Mouse (Mus musculus) heart, embryonic 16.5 days (tissue): ENCODE measurements at regions not wholly inside any gene's neighbourhood (a gene's known extent, or its start where the extent isn't known, plus 50 kb on each side); places are given as distances from the start of the nearest gene placed in this dataset.
"Not testable (repeated sequence)": the region's sequence is repeated elsewhere in the genome, so short reads cannot be mapped to it uniquely, and the experiment has no call there.

ENCODE experiments used
- ATAC-seq: fragments of 200-750 bp; cut with Nextera tagmentation; replicated peaks from 2 replicates; pipeline ENCODE4 v1.8.0; 2017; ENCODE audit warnings: moderate number of reproducible peaks; ENCODE audit not compliant: insufficient read depth, low FRiP score; ENCODE audit errors: extremely low read depth
- H3K27ac ChIP-seq: fragments of 300-500 bp; sonication (generic); 2 replicates; pipeline ENCODE4 v1.5.1; 2014; ENCODE audit warnings: mild to moderate bottlenecking, low read length, control low read depth, moderate library complexity
- H3K27me3 ChIP-seq: fragments of 300-500 bp; sonication (generic); 2 replicates; pipeline ENCODE4 v1.6.1; 2014; ENCODE audit warnings: low read length, mixed read lengths; ENCODE audit not compliant: control insufficient read depth, insufficient read depth
- H3K36me3 ChIP-seq: fragments of 300-500 bp; sonication (generic); 2 replicates; pipeline ENCODE4 v1.6.1; 2014; ENCODE audit not compliant: control insufficient read depth, insufficient read depth
- H3K4me1 ChIP-seq: fragments of 300-500 bp; sonication (generic); 2 replicates; pipeline ENCODE4 v1.6.1; 2014; ENCODE audit warnings: low read length, mixed read lengths; ENCODE audit not compliant: control insufficient read depth, insufficient read depth
- H3K4me2 ChIP-seq: fragments of 300-500 bp; sonication (generic); 2 replicates; pipeline ENCODE4 v1.6.1; 2014; ENCODE audit warnings: low read depth, mild to moderate bottlenecking, control low read depth, low read length
- H3K4me3 ChIP-seq: fragments of 300-500 bp; sonication (generic); 2 replicates; pipeline ENCODE4 v1.5.1; 2014; ENCODE audit warnings: mild to moderate bottlenecking, control low read depth, low read length
- H3K9ac ChIP-seq: fragments of 300-500 bp; sonication (generic); 2 replicates; pipeline ENCODE4 v1.6.1; 2014; ENCODE audit warnings: low read length, control low read depth
- H3K9me3 ChIP-seq: fragments of 300-500 bp; sonication (generic); replicated peaks from 2 replicates; pipeline ENCODE4 v1.6.1; 2016; ENCODE audit warnings: low read length; ENCODE audit not compliant: control insufficient read depth
- whole genome bisulfite sequencing: fragments of 180-500 bp; shearing (Covaris S2); extraction: QIAGEN DNeasy Blood & Tissue Kit; methylation state at CpG from one replicate; pipeline ENCODE4 v1.1.7; 2014; 5-methylcytosine and 5-hydroxymethylcytosine counted together

- Histone ChIP-seq H3K4me2 (no peak overlapping the region), H3K9ac (no peak overlapping the region), H3K9me3 (no peaks in the 10 kb centered on the region), H3K27me3 (no peaks in the 10 kb centered on the region), H3K27ac (no peak overlapping the region), H3K4me1 (no peaks in the 10 kb centered on the region), H3K4me3 (no peak overlapping the region), H3K36me3 (no peaks in the 10 kb centered on the region)
- 78% methylated on average over 2 of the region's 2 CpGs for WGBS
- ATAC-seq: no peak
Observed at GRCm38 (mm10) chr4:7256486-7256885, 982.4 kb downstream of the Car8 start.

- Histone ChIP-seq H3K27me3 (no peaks in the 10 kb centered on the region), H3K9me3 (no peaks in the 10 kb centered on the region), H3K4me2 (no peak overlapping the region), H3K9ac (no peak overlapping the region), H3K36me3 (no peaks in the 10 kb centered on the region), H3K4me1 (no peaks in the 10 kb centered on the region), H3K27ac (no peak overlapping the region), H3K4me3 (no peak overlapping the region)
- no peak for ATAC-seq
- 66% methylated on average over 2 of the region's 2 CpGs for WGBS
Observed at GRCm38 (mm10) chr4:7253616-7254015, 985.2 kb downstream of the Car8 start.

- WGBS: 72% methylated on average over 2 of the region's 2 CpGs
- Histone ChIP-seq H3K9ac (no peak overlapping the region), H3K4me1 (no peaks in the 10 kb centered on the region), H3K4me3 (no peak overlapping the region), H3K4me2 (no peak overlapping the region), H3K9me3 (no peaks in the 10 kb centered on the region), H3K27me3 (no peaks in the 10 kb centered on the region), H3K27ac (no peak overlapping the region), H3K36me3 (no peaks in the 10 kb centered on the region)
- ATAC-seq: no peak
Observed at GRCm38 (mm10) chr4:7251641-7252040, 987.2 kb downstream of the Car8 start.

GRCm38 (mm10) chr4:7247816-7248215 is 991.0 kb downstream of the Car8 start:
- no peak overlapping the region for H3K4me3 ChIP-seq
- H3K36me3 ChIP-seq: no peaks in the 10 kb centered on the region
- no peaks in the 10 kb centered on the region for H3K9me3 ChIP-seq
- H3K4me1 ChIP-seq: no peaks in the 10 kb centered on the region
- no peak overlapping the region for H3K9ac ChIP-seq
- H3K27ac ChIP-seq: no peak overlapping the region
- ATAC-seq: no peak
- 82% methylated on average over 4 of the region's 4 CpGs for WGBS
- H3K27me3 ChIP-seq: no peaks in the 10 kb centered on the region
- H3K4me2 ChIP-seq: no peak overlapping the region

- no peak overlapping the region for H3K4me2 ChIP-seq
Observed at GRCm38 (mm10) chr4:7247244-7247643, 991.6 kb downstream of the Car8 start.

GRCm38 (mm10) chr4:7246828-7247227 is 992.0 kb downstream of the Car8 start:
- H3K27ac ChIP-seq: no peak overlapping the region
- WGBS: 83% methylated on average over 4 of the region's 4 CpGs
- no peak overlapping the region for H3K4me3 ChIP-seq
- H3K4me2 ChIP-seq: no peak overlapping the region
- H3K4me1 ChIP-seq: no peaks in the 10 kb centered on the region
- ATAC-seq: no peak
- H3K9me3 ChIP-seq: no peaks in the 10 kb centered on the region
- no peaks in the 10 kb centered on the region for H3K36me3 ChIP-seq
- no peak overlapping the region for H3K9ac ChIP-seq
- H3K27me3 ChIP-seq: no peaks in the 10 kb centered on the region

More at GRCm38 (mm10) chr4:7247244-7247643, 991.6 kb downstream of the Car8 start:
- no peak overlapping the region for H3K9ac ChIP-seq
- H3K36me3 ChIP-seq: no peaks in the 10 kb centered on the region
- H3K27me3 ChIP-seq: no peaks in the 10 kb centered on the region
- no peaks in the 10 kb centered on the region for H3K9me3 ChIP-seq
- no peaks in the 10 kb centered on the region for H3K4me1 ChIP-seq
- WGBS: 73% methylated on average over 4 of the region's 4 CpGs
- no peak overlapping the region for H3K4me3 ChIP-seq
- ATAC-seq: no peak
- no peak overlapping the region for H3K27ac ChIP-seq

GRCm38 (mm10) chr4:7245653-7246052 is 993.2 kb downstream of the Car8 start:
- no peaks in the 10 kb centered on the region for H3K27me3 ChIP-seq
- H3K27ac ChIP-seq: no peak overlapping the region
- no peaks in the 10 kb centered on the region for H3K36me3 ChIP-seq
- H3K4me3 ChIP-seq: no peak overlapping the region
- no peaks in the 10 kb centered on the region for H3K4me1 ChIP-seq
- H3K9me3 ChIP-seq: no peaks in the 10 kb centered on the region
- WGBS: 85% methylated on average over 2 of the region's 2 CpGs
- no peak overlapping the region for H3K4me2 ChIP-seq
- no peak for ATAC-seq
- no peak overlapping the region for H3K9ac ChIP-seq

- no peak overlapping the region for H3K27ac ChIP-seq
- H3K36me3 ChIP-seq: no peaks in the 10 kb centered on the region
- no peak for ATAC-seq
- H3K9me3 ChIP-seq: no peaks in the 10 kb centered on the region
- no peaks in the 10 kb centered on the region for H3K4me1 ChIP-seq
- no peak overlapping the region for H3K4me3 ChIP-seq
- H3K9ac ChIP-seq: no peak overlapping the region
- H3K4me2 ChIP-seq: no peak overlapping the region
- H3K27me3 ChIP-seq: no peaks in the 10 kb centered on the region
- WGBS: 70% methylated on average over 3 of the region's 3 CpGs
Observed at GRCm38 (mm10) chr4:7237848-7238247, 1001.0 kb downstream of the Car8 start.

GRCm38 (mm10) chr4:7234537-7234936 is 1004.3 kb downstream of the Car8 start:
- not testable (repeated sequence) for H3K4me2 ChIP-seq, H3K36me3 ChIP-seq, H3K27me3 ChIP-seq, H3K4me1 ChIP-seq, H3K4me3 ChIP-seq, H3K9me3 ChIP-seq, H3K27ac ChIP-seq, H3K9ac ChIP-seq, ATAC-seq
- 94% methylated on average over 6 of the region's 6 CpGs for WGBS

- no peaks in the 10 kb centered on the region for H3K4me1 ChIP-seq
- no peaks in the 10 kb centered on the region for H3K36me3 ChIP-seq
- WGBS: 51% methylated on average over 2 of the region's 2 CpGs
- H3K9ac ChIP-seq: no peak overlapping the region
- H3K4me2 ChIP-seq: no peak overlapping the region
- no peak overlapping the region for H3K27ac ChIP-seq
- H3K4me3 ChIP-seq: no peak overlapping the region
- no peaks in the 10 kb centered on the region for H3K9me3 ChIP-seq
- no peaks in the 10 kb centered on the region for H3K27me3 ChIP-seq
- ATAC-seq: no peak
Observed at GRCm38 (mm10) chr4:7228980-7229379, 1009.9 kb downstream of the Car8 start.
